Mouse (Mus musculus): ENCODE measurements around the gene Rab31. TPM values are rescaled to one million over a fixed set of nuclear protein-coding genes. Genes with fewer than 3 reads are reported as not detected.

Gene Rab31
- polyA plus RNA-seq, 1 experiment from 2014 or later = 79.0 TPM

DNA sequence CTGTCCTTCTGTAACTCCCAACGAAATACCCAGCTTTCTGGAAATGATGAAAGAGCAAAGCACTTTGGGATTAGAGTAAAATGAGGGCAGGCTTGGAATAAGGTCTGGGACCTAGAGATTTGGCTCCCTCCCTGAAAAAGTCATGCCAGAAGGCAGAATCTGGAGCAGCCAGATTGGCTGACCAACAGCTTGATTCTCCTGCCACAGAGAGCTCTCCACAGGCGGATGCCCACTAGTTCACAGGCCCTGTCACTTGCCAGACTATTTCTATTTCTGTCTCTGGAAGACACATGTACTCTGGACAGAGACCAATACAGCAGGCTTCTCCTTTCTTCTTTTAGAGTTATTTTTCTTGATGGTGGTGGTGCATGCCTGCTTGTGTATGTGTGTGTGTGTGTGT, 88.8 kb downstream of the Rab31 start:
- no peak overlapping the region for H3K9ac ChIP-seq
- no peaks in the 10 kb centered on the region for H3K36me3 ChIP-seq (replicated peaks)
- no peaks in the 10 kb centered on the region for H3K9me3 ChIP-seq
- no peaks in the 10 kb centered on the region for H3K27me3 ChIP-seq
- peaks cover 7% of the 10 kb centered on the region; the same call in 1 of the 2 replicates for H3K4me1 ChIP-seq
- H3K4me2 ChIP-seq = no peak overlapping the region
- H3K27ac ChIP-seq = no peak overlapping the region
- H3K4me3 ChIP-seq (replicated peaks) = no peak overlapping the region
- ATAC-seq (ENCODE audit: low FRiP score) = no peak
- WGBS = 91% methylated on average over 2 of the region's 2 CpGs

DNA sequence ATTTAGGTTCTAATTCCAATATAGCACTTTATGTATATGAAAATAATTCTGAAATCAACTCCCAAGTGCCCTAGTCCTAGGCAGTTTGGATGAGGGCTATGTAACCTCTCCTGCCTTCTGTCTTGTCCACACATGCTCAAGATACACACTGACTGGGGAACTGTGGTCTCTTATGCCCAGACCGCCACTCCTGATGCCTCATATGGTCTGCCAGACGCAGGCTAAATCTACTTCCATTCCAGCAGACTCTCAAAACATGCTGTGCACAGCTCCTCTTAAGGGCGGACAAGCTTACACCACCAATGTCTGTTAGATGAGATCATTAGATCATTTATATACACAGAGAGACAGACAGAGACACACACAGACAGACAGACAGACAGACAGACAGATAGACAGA, 89.2 kb downstream of the Rab31 start:
- no peaks in the 10 kb centered on the region for H3K9me3 ChIP-seq
- H3K36me3 ChIP-seq (replicated peaks) = no peaks in the 10 kb centered on the region
- no peak overlapping the region for H3K9ac ChIP-seq
- no peak for ATAC-seq (ENCODE audit: low FRiP score)
- peaks cover 7% of the 10 kb centered on the region; the same call in 1 of the 2 replicates for H3K4me1 ChIP-seq
- no peak overlapping the region for H3K4me3 ChIP-seq (replicated peaks)
- H3K4me2 ChIP-seq = no peak overlapping the region
- WGBS = 93% methylated on average over 3 of the region's 3 CpGs
- no peaks in the 10 kb centered on the region for H3K27me3 ChIP-seq
- no peak overlapping the region for H3K27ac ChIP-seq

DNA sequence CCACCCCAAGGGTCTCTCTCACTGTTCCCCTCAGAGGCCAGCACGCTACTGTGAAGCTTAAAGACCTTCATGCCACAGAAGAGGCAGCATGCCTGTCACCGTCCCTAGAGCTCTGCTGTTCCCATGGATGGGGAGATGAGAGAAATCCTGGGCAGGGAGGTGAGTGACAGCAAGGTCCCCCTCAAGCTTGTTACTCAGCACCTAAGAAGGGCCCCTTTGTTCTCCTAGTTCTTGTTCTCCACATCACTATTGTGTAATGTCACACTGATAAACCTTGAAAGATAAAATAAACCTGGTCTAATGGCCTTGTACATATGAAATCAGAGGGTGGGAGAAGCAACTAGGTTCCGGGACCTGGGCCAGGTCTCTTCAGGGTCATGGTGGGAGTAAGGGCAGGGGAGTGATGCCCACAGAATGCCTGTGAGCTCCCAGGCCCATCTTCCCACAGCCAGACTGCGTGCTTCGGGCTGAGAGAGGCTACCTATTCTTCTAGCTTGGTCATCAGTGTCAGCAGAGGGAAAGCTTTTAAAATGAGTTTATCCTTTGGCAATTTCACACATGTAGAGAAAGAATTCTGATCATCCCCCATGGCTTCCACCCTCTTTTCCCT, 90.4 kb downstream of the Rab31 start:
- Histone ChIP-seq H3K36me3 (replicated peaks) (no peaks in the 10 kb centered on the region), H3K27me3 (no peaks in the 10 kb centered on the region), H3K4me3 (replicated peaks) (no peak overlapping the region), H3K27ac (no peak overlapping the region), H3K9me3 (no peaks in the 10 kb centered on the region), H3K4me1 (peaks cover 7% of the 10 kb centered on the region; the same call in 1 of the 2 replicates), H3K4me2 (no peak overlapping the region), H3K9ac (no peak overlapping the region)
- no peak for ATAC-seq (ENCODE audit: low FRiP score)
- WGBS = 78% methylated on average over 5 of the region's 5 CpGs

DNA sequence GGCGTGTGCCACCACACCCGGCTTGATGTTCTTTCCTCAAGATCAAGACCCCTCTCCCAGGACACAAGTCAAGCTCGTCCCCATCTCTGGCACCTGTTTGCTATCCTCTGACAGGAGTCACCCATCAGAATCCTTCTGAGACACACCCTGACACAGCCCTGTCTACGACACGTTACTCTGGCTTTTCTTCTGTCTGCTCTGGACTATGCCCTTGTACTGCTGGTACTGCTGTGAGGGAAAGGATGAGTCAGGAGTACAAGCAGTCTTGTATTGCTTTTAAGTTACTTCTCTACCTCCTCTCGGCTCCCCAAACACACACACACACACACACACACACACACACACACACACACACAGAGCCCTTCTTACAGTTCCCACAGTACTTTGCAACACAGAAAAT, 91.0 kb downstream of the Rab31 start:
- Histone ChIP-seq H3K36me3 (replicated peaks) (no peaks in the 10 kb centered on the region), H3K9me3 (no peaks in the 10 kb centered on the region), H3K27ac (no peak overlapping the region), H3K4me2 (no peak overlapping the region), H3K27me3 (no peaks in the 10 kb centered on the region), H3K4me3 (replicated peaks) (no peak overlapping the region), H3K4me1 (peaks cover 7% of the 10 kb centered on the region; the same call in 1 of the 2 replicates), H3K9ac (no peak overlapping the region)
- 80% methylated on average over 6 of the region's 6 CpGs for WGBS
- ATAC-seq (ENCODE audit: low FRiP score) = no peak

DNA sequence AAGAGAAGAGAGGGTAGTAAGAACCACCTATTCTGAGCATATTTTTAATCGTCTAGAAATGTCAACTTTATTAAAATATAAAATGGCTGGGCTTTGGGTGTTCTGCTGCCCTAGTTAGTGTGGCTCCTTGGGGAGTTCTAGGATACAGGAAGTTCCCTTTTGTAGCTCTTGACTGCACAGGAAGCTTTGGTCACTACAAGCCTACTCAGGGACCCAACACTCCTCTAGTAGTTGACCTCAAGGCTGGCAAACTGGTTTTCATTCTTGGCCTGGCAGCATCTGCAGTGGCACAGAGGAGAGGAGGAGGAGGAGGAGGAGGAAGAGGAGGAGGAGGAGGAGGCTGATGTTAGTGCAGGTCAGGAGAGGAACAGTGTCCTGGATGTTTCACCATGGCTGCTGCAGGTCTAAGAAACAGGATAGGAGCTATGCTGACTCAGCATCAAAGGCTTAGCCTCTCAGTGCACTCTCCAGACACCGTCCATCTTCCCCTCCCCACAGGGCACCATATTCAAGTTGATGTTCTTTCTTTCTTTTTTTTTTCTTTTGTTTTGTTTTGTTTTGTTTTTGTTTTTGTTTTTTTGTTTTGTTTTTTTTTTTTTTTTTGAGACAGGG, 91.6 kb downstream of the Rab31 start:
- Histone ChIP-seq H3K36me3 (replicated peaks) (no peaks in the 10 kb centered on the region), H3K4me2 (no peak overlapping the region), H3K27me3 (no peaks in the 10 kb centered on the region), H3K9ac (no peak overlapping the region), H3K27ac (no peak overlapping the region), H3K4me3 (replicated peaks) (no peak overlapping the region), H3K9me3 (no peaks in the 10 kb centered on the region), H3K4me1 (peaks cover 7% of the 10 kb centered on the region; the same call in 1 of the 2 replicates)
- 85% methylated on average over 2 of the region's 2 CpGs for WGBS
- no peak for ATAC-seq (ENCODE audit: low FRiP score)

DNA sequence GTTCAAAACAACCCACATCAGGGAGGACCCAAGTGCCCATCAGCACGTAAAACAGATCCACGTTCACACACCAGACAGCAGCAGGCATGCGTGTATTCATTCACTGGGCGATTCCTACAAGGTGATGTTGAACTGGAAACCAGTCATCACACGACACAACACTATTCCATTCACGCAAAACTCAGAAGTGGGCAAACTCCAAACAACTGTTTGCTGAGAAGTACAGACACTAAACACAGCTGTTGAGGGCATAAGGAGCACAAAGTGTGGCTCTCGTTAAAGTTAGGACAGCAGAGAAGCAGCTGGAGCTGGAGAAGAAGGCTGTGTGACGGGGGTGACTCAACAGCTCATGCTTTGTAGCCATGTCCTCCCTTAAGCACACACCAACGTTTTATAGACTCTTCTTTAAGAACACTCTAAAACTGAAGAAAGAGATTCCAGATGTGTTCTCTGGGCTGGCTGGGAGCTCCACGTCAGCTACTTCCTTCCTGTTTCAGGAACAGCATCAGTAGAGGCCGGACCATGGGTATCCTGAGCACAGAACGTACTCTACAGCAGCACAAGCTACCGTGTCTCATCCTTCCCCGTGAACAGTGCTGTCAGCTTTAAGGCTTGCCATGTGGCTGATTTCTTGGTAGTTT, 92.6 kb downstream of the Rab31 start:
- Histone ChIP-seq H3K4me2 (no peak overlapping the region), H3K36me3 (replicated peaks) (no peaks in the 10 kb centered on the region), H3K4me3 (replicated peaks) (no peak overlapping the region), H3K27me3 (no peaks in the 10 kb centered on the region), H3K9ac (no peak overlapping the region), H3K27ac (no peak overlapping the region), H3K4me1 (peaks cover 7% of the 10 kb centered on the region; the same call in 1 of the 2 replicates), H3K9me3 (no peaks in the 10 kb centered on the region)
- ATAC-seq (ENCODE audit: low FRiP score) = no peak
- 68% methylated on average over 14 of the region's 14 CpGs for WGBS

DNA sequence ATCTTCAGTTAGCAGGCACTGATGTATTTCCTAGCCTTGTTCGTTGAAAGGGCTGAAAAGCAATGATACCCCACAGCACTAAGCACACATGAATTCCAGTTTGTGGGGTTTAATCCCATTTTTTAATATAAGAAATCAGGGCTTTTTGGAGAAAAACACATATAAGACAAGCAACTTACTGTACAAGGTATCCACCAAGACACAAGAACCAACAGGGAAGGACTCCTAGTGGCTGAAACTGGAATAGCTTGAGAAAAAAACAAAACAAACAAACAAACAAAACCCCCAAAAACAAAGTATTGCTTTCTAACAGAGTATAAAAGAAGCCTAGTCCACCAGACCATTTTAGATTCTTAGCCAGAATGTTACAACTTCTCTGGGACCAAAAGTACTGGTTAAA, 94.8 kb downstream of the Rab31 start:
- Histone ChIP-seq H3K27me3 (no peaks in the 10 kb centered on the region), H3K27ac (no peak overlapping the region), H3K4me2 (no peak overlapping the region), H3K4me3 (replicated peaks) (no peak overlapping the region), H3K4me1 (peaks cover 7% of the 10 kb centered on the region; the same call in 1 of the 2 replicates), H3K9me3 (no peaks in the 10 kb centered on the region), H3K36me3 (replicated peaks) (no peaks in the 10 kb centered on the region), H3K9ac (no peak overlapping the region)
- ATAC-seq (ENCODE audit: low FRiP score) = no peak
- WGBS = 97% methylated on average over 1 of the region's 1 CpGs

DNA sequence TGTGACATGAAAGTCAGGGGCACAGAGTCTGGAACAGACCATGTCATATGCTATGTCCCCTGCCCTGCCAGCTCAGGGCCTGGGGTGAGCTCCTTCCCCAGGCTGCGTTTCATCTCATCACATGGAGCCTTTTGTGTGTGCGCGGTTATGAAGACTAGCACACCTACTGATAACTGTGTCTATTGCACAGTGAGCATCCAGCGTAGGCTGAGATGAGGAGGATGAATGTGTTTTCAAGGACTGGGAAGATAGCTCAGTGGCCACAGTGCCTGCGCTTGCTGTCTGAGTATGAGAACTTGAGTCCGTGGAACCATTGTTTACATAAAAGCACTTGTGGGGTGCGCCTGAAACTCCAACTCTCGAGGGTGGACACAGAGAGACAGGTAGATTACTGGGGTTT, 96.0 kb downstream of the Rab31 start:
- H3K4me2 ChIP-seq = no peak overlapping the region
- no peaks in the 10 kb centered on the region for H3K27me3 ChIP-seq
- 94% methylated on average over 8 of the region's 8 CpGs for WGBS
- H3K27ac ChIP-seq = no peak overlapping the region
- H3K4me3 ChIP-seq (replicated peaks) = no peak overlapping the region
- no peaks in the 10 kb centered on the region for H3K9me3 ChIP-seq
- H3K36me3 ChIP-seq (replicated peaks) = no peaks in the 10 kb centered on the region
- no peak for ATAC-seq (ENCODE audit: low FRiP score)
- peaks cover 5% of the 10 kb centered on the region; the same call in 1 of the 2 replicates for H3K4me1 ChIP-seq
- H3K9ac ChIP-seq = no peak overlapping the region

DNA sequence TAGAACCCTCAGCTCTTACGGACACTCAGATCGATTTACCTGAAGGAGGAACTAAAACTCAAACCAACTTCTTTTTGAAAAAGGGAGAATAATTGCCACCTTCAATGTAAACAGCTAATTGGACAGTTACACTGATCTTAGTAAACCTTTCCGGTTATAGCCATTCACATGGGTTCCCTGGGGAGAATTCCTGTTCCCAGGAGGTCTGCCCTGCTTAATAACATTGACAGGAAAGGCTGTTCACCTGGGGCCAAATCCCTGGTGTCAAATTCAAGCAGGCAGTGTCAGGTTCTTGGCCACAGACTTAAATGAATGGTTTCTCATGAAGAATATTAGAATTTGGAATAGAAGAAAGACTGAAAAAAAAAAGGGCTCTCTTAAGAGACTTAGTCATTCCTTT, 96.6 kb downstream of the Rab31 start:
- no peaks in the 10 kb centered on the region for H3K36me3 ChIP-seq (replicated peaks)
- H3K9me3 ChIP-seq = no peaks in the 10 kb centered on the region
- no peak overlapping the region for H3K27ac ChIP-seq
- H3K9ac ChIP-seq = no peak overlapping the region
- H3K4me2 ChIP-seq = no peak overlapping the region
- ATAC-seq (ENCODE audit: low FRiP score) = no peak
- H3K27me3 ChIP-seq = no peaks in the 10 kb centered on the region
- H3K4me1 ChIP-seq = peaks cover 5% of the 10 kb centered on the region; the same call in 1 of the 2 replicates
- no peak overlapping the region for H3K4me3 ChIP-seq (replicated peaks)
- 84% methylated on average over 3 of the region's 3 CpGs for WGBS

DNA sequence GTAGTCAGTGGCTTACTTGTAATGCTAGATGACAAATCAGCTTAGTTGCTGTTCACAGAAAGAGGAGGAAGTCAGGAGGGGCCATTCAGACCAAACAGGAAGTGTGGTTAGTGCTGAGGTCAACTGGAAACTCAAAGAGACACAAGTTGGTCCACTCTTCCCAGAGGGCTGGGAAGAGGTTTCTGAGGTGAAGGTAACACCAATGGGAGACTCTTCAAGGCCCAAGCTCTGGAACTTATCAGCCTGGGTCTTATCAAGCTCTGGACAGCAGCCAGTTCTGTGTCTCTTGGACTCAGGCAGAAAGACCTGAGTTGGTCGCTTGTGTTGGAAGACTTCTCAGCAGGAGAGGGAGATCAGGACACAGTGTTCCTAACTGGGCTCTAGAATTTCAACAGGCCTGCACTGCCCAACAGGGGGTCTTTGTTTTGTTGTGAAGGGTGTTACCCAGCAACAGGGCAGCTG, 97.8 kb downstream of the Rab31 start:
- no peak for ATAC-seq (ENCODE audit: low FRiP score)

DNA sequence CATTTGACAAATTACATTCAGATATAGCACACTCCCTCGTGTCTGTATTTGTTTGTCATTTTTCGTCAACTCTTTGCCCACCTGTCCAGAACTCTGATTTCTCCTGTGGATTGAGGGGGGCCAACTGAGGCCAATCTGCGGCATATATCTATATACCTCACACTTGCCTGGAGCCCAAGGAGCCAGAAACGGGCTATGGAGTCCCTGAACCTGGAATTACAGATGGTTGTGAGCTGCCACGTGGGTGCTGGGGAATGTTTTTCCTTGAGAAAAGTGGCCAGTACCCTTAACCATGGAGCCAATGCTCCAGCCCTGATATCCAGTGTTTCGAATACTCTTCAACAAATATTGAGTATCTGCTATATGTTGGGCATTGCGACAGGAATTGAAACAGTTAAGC, 99.6 kb downstream of the Rab31 start:
- no peaks in the 10 kb centered on the region for H3K4me1 ChIP-seq
- no peaks in the 10 kb centered on the region for H3K27me3 ChIP-seq
- no peak for ATAC-seq (ENCODE audit: low FRiP score)
- 90% methylated on average over 7 of the region's 7 CpGs for WGBS
- no peaks in the 10 kb centered on the region for H3K36me3 ChIP-seq (replicated peaks)
- H3K4me2 ChIP-seq = no peak overlapping the region
- H3K4me3 ChIP-seq (replicated peaks) = no peak overlapping the region
- no peak overlapping the region for H3K9ac ChIP-seq
- no peaks in the 10 kb centered on the region for H3K9me3 ChIP-seq
- no peak overlapping the region for H3K27ac ChIP-seq

More for the DNA sequence above, 97.8 kb downstream of the Rab31 start:
- Histone ChIP-seq H3K9ac (no peak overlapping the region), H3K4me2 (no peak overlapping the region), H3K4me1 (peaks cover 2% of the 10 kb centered on the region; the same call in 1 of the 2 replicates), H3K36me3 (replicated peaks) (no peaks in the 10 kb centered on the region), H3K9me3 (no peaks in the 10 kb centered on the region), H3K27me3 (no peaks in the 10 kb centered on the region), H3K4me3 (replicated peaks) (no peak overlapping the region), H3K27ac (no peak overlapping the region)
- 37% methylated on average over 1 of the region's 1 CpGs for WGBS

DNA sequence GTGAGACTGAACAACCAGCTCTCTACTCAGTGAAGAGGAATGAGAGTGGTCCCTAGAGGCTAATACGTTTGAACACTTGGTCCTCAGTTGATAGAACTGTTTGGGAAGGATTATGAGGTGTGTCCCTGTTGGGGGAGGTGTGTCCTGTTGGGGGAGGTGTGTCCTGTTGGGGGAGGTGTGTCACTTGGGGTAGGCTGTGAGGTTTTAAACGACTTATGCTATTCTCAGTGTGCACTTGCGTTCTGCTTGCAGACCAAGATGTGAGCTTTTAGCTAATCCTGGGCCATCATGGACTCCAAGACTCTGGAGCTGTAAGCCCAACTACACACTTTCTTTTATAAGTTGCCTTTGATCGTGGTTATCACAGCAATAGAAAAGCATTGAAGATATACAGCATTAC, 103.5 kb downstream of the Rab31 start:
- ATAC-seq (ENCODE audit: low FRiP score) = no peak
- WGBS = 90% methylated on average over 4 of the region's 4 CpGs
- Histone ChIP-seq H3K36me3 (replicated peaks) (no peaks in the 10 kb centered on the region), H3K4me1 (no peaks in the 10 kb centered on the region), H3K27me3 (no peaks in the 10 kb centered on the region), H3K4me3 (replicated peaks) (no peak overlapping the region), H3K27ac (no peak overlapping the region), H3K9me3 (no peaks in the 10 kb centered on the region), H3K9ac (no peak overlapping the region), H3K4me2 (no peak overlapping the region)

Measured in forebrain, embryonic 12.5 days (tissue).